Mouse (Mus musculus): ENCODE data around the gene Coro2a.
A peak's percentile ranks its signal among the peaks of the same experiment; 100 is the strongest.
"Not testable (repeated sequence)": the region's sequence is repeated elsewhere in the genome, so short reads cannot be mapped to it uniquely, and the experiment has no call there.

The Coro2a gene

GRCm38 (mm10) chr4:46601844-46602423, at the start of gene Coro2a:
Gene Coro2a, minus strand, starts transcription at chr4:46602202.
- DNase-seq (ENCODE audit: low spot score) = peak; percentile 86

- peak; percentile 93 for DNase-seq (ENCODE audit: low spot score)
Observed at GRCm38 (mm10) chr4:46650086-46650753, 48.2 kb upstream of the Coro2a start, which contains the start of gene Tbc1d2. Gene Tbc1d2, minus strand, starts transcription at chr4:46650209.

GRCm38 (mm10) chr4:46649161-46649560, 47.2 kb upstream of the Coro2a start:
- no peak for DNase-seq (ENCODE audit: low spot score)

GRCm38 (mm10) chr4:46643676-46644112, 41.7 kb upstream of the Coro2a start:
- DNase-seq (ENCODE audit: low spot score) = no peak

GRCm38 (mm10) chr4:46642924-46643675, 41.1 kb upstream of the Coro2a start:
- DNase-seq (ENCODE audit: low spot score) = no peak

- DNase-seq (ENCODE audit: low spot score) = no peak
Observed at GRCm38 (mm10) chr4:46641283-46641682, 39.3 kb upstream of the Coro2a start.

- no peak for DNase-seq (ENCODE audit: low spot score)
Observed at GRCm38 (mm10) chr4:46639866-46640265, 37.9 kb upstream of the Coro2a start.

- not testable (repeated sequence) for DNase-seq (ENCODE audit: low spot score)
Observed at GRCm38 (mm10) chr4:46637250-46637649, 35.2 kb upstream of the Coro2a start.

- no peak for DNase-seq (ENCODE audit: low spot score)
Observed at GRCm38 (mm10) chr4:46635702-46636430, 33.9 kb upstream of the Coro2a start.

- DNase-seq (ENCODE audit: low spot score) = no peak
Observed at GRCm38 (mm10) chr4:46634881-46635280, 32.9 kb upstream of the Coro2a start.

- not testable (repeated sequence) for DNase-seq (ENCODE audit: low spot score)
Observed at GRCm38 (mm10) chr4:46633565-46633964, 31.6 kb upstream of the Coro2a start.

- no peak for DNase-seq (ENCODE audit: low spot score)
Observed at GRCm38 (mm10) chr4:46632465-46632864, 30.5 kb upstream of the Coro2a start.

GRCm38 (mm10) chr4:46630390-46630789, 28.4 kb upstream of the Coro2a start:
- DNase-seq (ENCODE audit: low spot score) = no peak

- no peak for DNase-seq (ENCODE audit: low spot score)
Observed at GRCm38 (mm10) chr4:46628873-46629272, 26.9 kb upstream of the Coro2a start.

- DNase-seq (ENCODE audit: low spot score) = no peak
Observed at GRCm38 (mm10) chr4:46628081-46628480, 26.1 kb upstream of the Coro2a start.

- no peak for DNase-seq (ENCODE audit: low spot score)
Observed at GRCm38 (mm10) chr4:46625101-46625500, 23.1 kb upstream of the Coro2a start.

GRCm38 (mm10) chr4:46623007-46623406, 21.0 kb upstream of the Coro2a start:
- DNase-seq (ENCODE audit: low spot score) = no peak

GRCm38 (mm10) chr4:46620946-46621345, 18.9 kb upstream of the Coro2a start:
- no peak for DNase-seq (ENCODE audit: low spot score)

GRCm38 (mm10) chr4:46620330-46620729, 18.3 kb upstream of the Coro2a start:
- DNase-seq (ENCODE audit: low spot score) = no peak

- no peak for DNase-seq (ENCODE audit: low spot score)
Observed at GRCm38 (mm10) chr4:46618196-46618817, 16.3 kb upstream of the Coro2a start.

- no peak for DNase-seq (ENCODE audit: low spot score)
Observed at GRCm38 (mm10) chr4:46617408-46617807, 15.4 kb upstream of the Coro2a start.

GRCm38 (mm10) chr4:46614641-46615040, 12.6 kb upstream of the Coro2a start:
- no peak for DNase-seq (ENCODE audit: low spot score)
